Comparison of ENCODE assay signal across 15 mouse cellular contexts in genomic region chr17:4840123-4840522, GRCm38 (mm10).
"Had no signal": no experiment of that assay in that cellular context is flagged by ENCODE, and none has a peak within 500 bp of the region (broad histone marks: within the 10 kb centered on the region; RNA-seq: fewer than 3 reads in every experiment).

No protein-coding gene starts in this region.

- H3K9ac ChIP-seq: liver, embryonic 14.5 days; lung, embryonic 14.5 days; midbrain, embryonic 12.5 days; neural tube, embryonic 12.5 days; stomach, embryonic 15.5 days had no signal

- H3K4me1 ChIP-seq: midbrain, embryonic 10.5 days; midbrain, embryonic 12.5 days; stomach, embryonic 15.5 days had no signal

- H3K27ac ChIP-seq: liver, embryonic 14.5 days; midbrain, embryonic 10.5 days; midbrain, embryonic 12.5 days; neural tube, embryonic 12.5 days; stomach, embryonic 15.5 days; stomach, postnatal 0 days had no signal

- H3K9me3 ChIP-seq: midbrain, embryonic 10.5 days; midbrain, embryonic 12.5 days; neural tube, embryonic 12.5 days; stomach, embryonic 15.5 days had no signal

- H3K4me2 ChIP-seq: lung, embryonic 14.5 days; midbrain, embryonic 12.5 days; neural tube, embryonic 12.5 days; stomach, embryonic 15.5 days had no signal

- H3K27me3 ChIP-seq: midbrain, embryonic 12.5 days; neural tube, embryonic 12.5 days; stomach, embryonic 15.5 days had no signal

- H3K36me3 ChIP-seq: midbrain, embryonic 10.5 days; midbrain, embryonic 12.5 days; neural tube, embryonic 12.5 days; stomach, embryonic 15.5 days had no signal

- H3K4me3 ChIP-seq: midbrain, embryonic 10.5 days; midbrain, embryonic 12.5 days; neural tube, embryonic 12.5 days; stomach, embryonic 15.5 days had no signal

- DNase-seq: lung, adult 18-20 months; lung, embryonic 14.5 days; lung, postnatal 10 days; lung, postnatal 4 days; midbrain, embryonic 14.5 days; right cerebral cortex, postnatal 14 days; thymus, adult 2 months; thymus, postnatal 25 days; thymus, postnatal 4 days had no signal
